In the genomic region with DNA sequence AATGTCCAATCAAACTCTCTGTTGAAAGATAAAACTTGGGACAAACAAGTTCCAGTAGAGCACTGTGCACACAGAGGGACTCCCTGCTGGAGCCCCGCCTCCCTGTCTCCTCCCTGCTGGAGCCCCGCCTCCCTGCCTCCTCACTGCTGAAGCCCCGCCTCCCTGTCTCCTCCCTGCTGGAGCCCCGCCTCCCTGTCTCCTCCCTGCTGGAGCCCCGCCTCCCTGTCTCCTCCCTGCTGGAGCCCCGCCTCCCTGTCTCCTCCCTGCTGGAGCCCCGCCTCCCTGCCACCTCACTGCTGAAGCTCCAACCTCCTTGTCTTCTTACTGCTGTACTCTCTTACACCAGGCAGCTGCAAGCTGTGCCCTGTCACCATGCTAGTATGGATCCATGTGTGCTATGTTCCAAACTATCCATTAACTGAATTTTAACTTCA, we compare ENCODE assay signal across 8 mouse cellular contexts. TPM values are rescaled to one million over a fixed set of nuclear protein-coding genes. Genes with fewer than 3 reads are reported as not detected.
DNase-seq lines count a peak whose midpoint lies in the region; ATAC-seq and TF ChIP-seq lines count a peak whose summit lies in the region.
"Not testable (repeated sequence)": the region's sequence is repeated elsewhere in the genome, so short reads cannot be mapped to it uniquely, and the experiment has no call there.

No protein-coding gene starts in this region.

- peaks cover 56% of the 10 kb centered on the region for H3K36me3 ChIP-seq in heart, embryonic 10.5 days
- peaks cover 31% of the 10 kb centered on the region for H3K36me3 ChIP-seq in liver, postnatal 0 days (replicated peaks; ENCODE audit: insufficient read depth, low read length)

- H3K27me3 ChIP-seq in heart, embryonic 10.5 days (ENCODE audit: insufficient read depth, poor library complexity, severe bottlenecking); liver, postnatal 0 days (ENCODE audit: insufficient read depth, low read length): not testable (repeated sequence)

- H3K4me1 ChIP-seq in heart, embryonic 10.5 days: peaks cover 22% of the 10 kb centered on the region
- H3K4me1 ChIP-seq in liver, postnatal 0 days (ENCODE audit: insufficient read depth): not testable (repeated sequence)

- not testable (repeated sequence) for H3K9me3 ChIP-seq in heart, embryonic 10.5 days; liver, postnatal 0 days (ENCODE audit: low read length)

- H3K4me2 ChIP-seq in liver, postnatal 0 days (ENCODE audit: low read depth, low read length): not testable (repeated sequence)

- not testable (repeated sequence) for TF ChIP-seq CTCF in liver, postnatal 0 days (IDR thresholded peaks at IDR 0.05; ENCODE audit: low read depth)

- not testable (repeated sequence) for H3K4me3 ChIP-seq in heart, embryonic 10.5 days; liver, postnatal 0 days (ENCODE audit: low read depth, low read length)

- H3K27ac ChIP-seq in heart, embryonic 10.5 days; liver, postnatal 0 days (ENCODE audit: low read depth): not testable (repeated sequence)

- DNase-seq in CD4-positive, CD25-positive, alpha-beta regulatory T cell, adult 2 months (ENCODE audit: low read depth, low spot score): peak; percentile 35
- peak; percentile 49 for DNase-seq in adrenal gland, adult 2 months
- DNase-seq in embryo, embryonic 11 days: peak; percentile 25
- peak; percentile 80 for DNase-seq in heart, embryonic 10.5 days (ENCODE audit: low spot score)
- peak; percentile 27 for DNase-seq in kidney, postnatal 10 days
- DNase-seq in liver, postnatal 0 days: peak; percentile 82
- peak; percentile 14 to 18 for DNase-seq in natural killer cell, adult 2 months (ENCODE audit: low spot score in 2 of 2)
- peak; percentile 54 for DNase-seq in testis, postnatal 10 days (ENCODE audit: low spot score)

- not testable (repeated sequence) for H3K9ac ChIP-seq in liver, postnatal 0 days (replicated peaks)

- TF ChIP-seq EP300 in liver, postnatal 0 days (IDR thresholded peaks at IDR 0.05; ENCODE audit: low read depth): not testable (repeated sequence)

- ATAC-seq in liver, postnatal 0 days: peak; percentile 71

- WGBS in heart, embryonic 10.5 days: 53% methylated on average over 7 of the region's 7 CpGs
- 36% methylated on average over 7 of the region's 7 CpGs for WGBS in liver, postnatal 0 days (ENCODE audit: insufficient replicate concordance)

RNA-seq across cellular contexts. Expression of a gene that starts 31.5 kb away (rescaled TPM):
- 10 to 100 TPM; 31.2 to 31.9 TPM for total RNA-seq in adrenal gland, adult 2 months (2021)
- polyA plus RNA-seq in adrenal gland, adult 2 months (2012; rRNA removed): 7.1 and 9.2 TPM in 2 replicates
- 45.0 and 57.7 TPM in 2 replicates for polyA plus RNA-seq in heart, embryonic 10.5 days (2016; fragmentation: Nextera tagmentation; extraction: Ambion mirVana)
- polyA plus RNA-seq in liver, postnatal 0 days (2015; fragmentation: Nextera tagmentation; extraction: Ambion mirVana): 8.8 and 11.1 TPM in 2 replicates

RNA-seq across cellular contexts. Expression of a gene that starts 55.8 kb away (rescaled TPM):
- total RNA-seq in adrenal gland, adult 2 months (2021): 10 to 100 TPM; 18.9 to 36.1 TPM
- polyA plus RNA-seq in adrenal gland, adult 2 months (2012; rRNA removed): 25.8 and 28.3 TPM in 2 replicates
- 50.8 and 65.4 TPM in 2 replicates for polyA plus RNA-seq in heart, embryonic 10.5 days (2016; fragmentation: Nextera tagmentation; extraction: Ambion mirVana)
- 9.6 and 10.4 TPM in 2 replicates for polyA plus RNA-seq in liver, postnatal 0 days (2015; fragmentation: Nextera tagmentation; extraction: Ambion mirVana)

Comparison
In these comparisons a context has a peak if more than half of its experiments do, and no peak if none do; other contexts are left out.
1. DNase-seq: peak in every context shown above with its lines; median percentile 82 in liver, postnatal 0 days; 80 in heart, embryonic 10.5 days; 54 in testis, postnatal 10 days; 49 in adrenal gland, adult 2 months; 35 in CD4-positive, CD25-positive, alpha-beta regulatory T cell, adult 2 months; 27 in kidney, postnatal 10 days; 25 in embryo, embryonic 11 days; 16 in natural killer cell, adult 2 months.